Mouse (Mus musculus) G1E (cell line): Measurements from ENCODE around the gene Dchs1.

ENCODE experiments used
- CTCF ChIP-seq: IDR thresholded peaks from 2 replicates; pipeline ENCODE4 v1.5.1; 2012; ENCODE audit warnings: low read depth, low read length, inconsistent platforms, mixed read lengths
- GATA1 ChIP-seq: IDR thresholded peaks from 2 replicates; pipeline ENCODE4 v1.6.1; 2012; ENCODE audit warnings: borderline replicate concordance, low read length, inconsistent platforms, mixed read lengths
- POLR2AphosphoS5 ChIP-seq: IDR thresholded peaks from 2 replicates; pipeline ENCODE4 v1.6.1; 2012; ENCODE audit warnings: low read depth, low read length, inconsistent platforms; ENCODE audit not compliant: insufficient replicate concordance
- TAL1 ChIP-seq: conservative IDR thresholded peaks from 2 replicates; pipeline ENCODE4 v1.6.1; 2012; ENCODE audit warnings: low read depth, low read length, inconsistent platforms, mixed read lengths

DNA sequence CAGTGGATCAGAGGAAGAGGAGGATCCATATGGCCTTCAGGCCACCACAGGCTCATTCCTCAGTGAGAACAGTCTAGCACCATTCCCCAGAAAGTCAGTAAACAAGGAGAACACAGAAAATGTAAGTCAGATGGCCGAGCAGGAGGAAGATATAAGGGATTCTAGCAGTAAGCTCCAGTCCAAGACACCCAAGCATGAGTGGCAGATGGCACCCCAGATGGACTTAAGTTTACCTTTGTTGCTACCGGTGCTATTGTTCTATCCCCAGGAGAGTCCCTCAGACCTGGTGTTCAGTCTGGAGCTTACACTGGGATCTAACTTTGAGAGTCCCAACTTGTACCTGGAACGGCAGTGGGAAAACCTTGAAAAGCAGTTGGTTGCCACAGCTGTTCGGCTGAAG, 83.6 kb downstream of the Dchs1 start:
- TF ChIP-seq CTCF, result no peak
- no peak for TF ChIP-seq TAL1
- no peak for TF ChIP-seq GATA1
- TF ChIP-seq POLR2AphosphoS5, result no peak
